Mouse (Mus musculus) embryo, embryonic 11 days (tissue): Measurements from ENCODE around the gene Stt3b.
"Not testable (repeated sequence)": the region's sequence is repeated elsewhere in the genome, so short reads cannot be mapped to it uniquely, and the experiment has no call there.

Source experiments
- DNase-seq: peaks from one replicate; pipeline ENCODE4 v3.0.0-alpha.2; 2015

Gene Stt3b

DNA sequence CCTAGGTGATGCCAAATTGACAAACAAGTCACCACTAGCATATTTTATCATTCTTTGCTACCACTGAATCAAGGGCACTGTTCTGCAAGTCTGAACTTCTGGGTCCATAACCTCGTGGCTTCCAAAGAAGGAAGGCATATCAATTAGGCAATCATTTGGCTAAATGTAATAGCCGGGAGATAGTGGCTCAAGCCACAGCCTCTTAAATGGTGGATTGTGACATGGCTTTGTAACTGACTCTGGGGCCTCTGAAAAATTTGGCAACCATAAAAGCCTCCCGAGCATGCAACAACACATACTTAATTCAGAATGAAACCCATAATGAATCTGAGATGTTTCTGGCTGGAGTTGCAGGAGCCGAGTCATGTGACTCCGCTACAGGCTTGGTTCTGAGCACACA is 6.8 kb upstream of the Stt3b start:
- DNase-seq: no peak

- peak; percentile 81 for DNase-seq
Measured at GRCm38 (mm10) chr9:115314556-115314955, 4.3 kb upstream of the Stt3b start.

GRCm38 (mm10) chr9:115313830-115314229 is 3.6 kb upstream of the Stt3b start:
- DNase-seq: no peak

- DNase-seq: peak; percentile 63
Measured at GRCm38 (mm10) chr9:115311223-115311520, 951 bp upstream of the Stt3b start.

DNA sequence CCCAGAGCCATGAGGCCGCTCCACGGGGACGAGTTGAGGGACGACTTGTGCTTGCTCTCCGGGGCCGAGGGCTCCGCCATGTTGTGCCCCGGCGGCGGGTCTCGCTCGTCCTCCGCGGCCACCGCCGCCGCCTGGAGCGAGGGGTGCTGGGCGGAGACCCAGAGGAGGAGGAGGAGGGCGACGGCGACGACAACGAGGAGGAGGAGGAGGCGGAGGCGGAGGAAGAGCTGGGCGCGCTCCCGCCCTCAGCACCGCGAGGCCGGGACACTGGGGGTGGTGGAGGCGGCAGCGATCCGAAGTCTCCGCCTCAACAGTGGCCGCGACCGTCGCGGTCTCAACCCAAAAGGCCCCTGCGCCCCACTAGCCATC is 260 bp downstream of the Stt3b start:
- no peak for DNase-seq

DNA sequence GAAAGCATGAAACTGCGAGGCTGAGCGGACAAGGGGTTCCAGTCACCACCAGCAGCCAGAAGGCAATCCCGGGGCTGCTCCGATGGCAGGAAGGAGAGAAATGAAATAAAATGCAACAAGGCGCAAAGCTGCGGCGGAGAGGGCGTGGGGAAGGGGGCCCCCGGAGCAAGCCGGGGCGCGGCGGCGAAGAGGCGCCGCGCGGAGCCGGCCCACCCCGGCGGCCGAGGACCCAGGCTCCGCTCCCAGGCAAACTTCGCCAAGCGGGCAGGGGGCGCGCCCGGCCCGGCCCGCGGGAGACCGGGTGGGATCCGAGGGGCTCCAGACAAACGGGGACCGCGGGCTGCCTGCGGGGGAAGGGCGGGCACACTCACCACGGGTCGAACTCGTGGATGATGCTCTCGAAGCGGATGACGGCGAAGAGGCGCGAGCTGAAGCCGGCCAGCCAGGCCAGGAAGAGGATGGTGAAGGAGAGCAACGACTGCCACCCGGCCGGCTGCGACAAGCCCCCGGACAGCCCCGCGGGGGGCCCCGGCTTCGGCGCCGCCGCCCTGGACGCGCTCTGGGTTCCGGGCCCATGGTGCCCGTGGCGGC is 745 bp downstream of the Stt3b start:
- DNase-seq: peak; percentile 56

DNA sequence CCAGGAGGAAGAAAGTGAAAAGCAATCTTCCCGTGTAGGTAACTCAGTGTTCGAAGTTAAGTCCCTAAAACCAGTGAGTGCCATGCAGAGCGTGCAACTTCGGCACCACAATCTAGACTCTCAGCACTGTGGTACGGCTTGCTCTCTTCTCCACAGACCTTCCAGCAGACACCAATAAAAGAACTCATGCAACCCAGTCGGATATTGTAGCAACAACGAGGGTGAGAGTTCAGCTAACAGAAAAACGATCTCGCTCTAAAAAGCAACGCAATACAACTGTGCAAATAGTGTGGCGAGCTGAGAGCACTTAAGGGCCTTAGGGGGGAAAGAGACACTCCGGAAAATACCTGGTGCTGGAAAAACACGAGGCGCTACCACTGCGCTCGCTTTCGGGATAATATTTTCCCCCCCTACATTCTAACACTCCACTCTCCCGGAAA is 1.3 kb downstream of the Stt3b start:
- peak; percentile 52 for DNase-seq

DNA sequence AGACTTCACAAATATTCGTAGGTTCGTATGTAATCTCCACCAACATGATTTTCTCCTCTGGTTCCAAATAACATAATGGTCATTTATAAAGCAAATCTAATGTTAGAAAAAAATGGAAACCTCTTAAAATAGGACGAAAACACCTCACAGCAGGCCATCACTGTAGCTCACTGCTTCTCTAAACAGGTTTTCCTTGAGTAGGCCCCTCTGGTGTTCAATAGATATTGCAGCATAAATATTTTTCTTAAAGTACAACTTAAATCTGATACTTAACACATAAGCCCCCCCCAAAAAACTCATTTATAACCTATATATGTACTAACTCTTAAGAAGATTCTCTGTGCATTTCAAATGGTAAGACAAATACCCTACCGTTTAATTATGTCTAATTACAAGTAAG is 1.8 kb downstream of the Stt3b start:
- peak; percentile 30 for DNase-seq

- peak; percentile 40 for DNase-seq
Measured at GRCm38 (mm10) chr9:115306202-115306601, 4.0 kb downstream of the Stt3b start.

DNA sequence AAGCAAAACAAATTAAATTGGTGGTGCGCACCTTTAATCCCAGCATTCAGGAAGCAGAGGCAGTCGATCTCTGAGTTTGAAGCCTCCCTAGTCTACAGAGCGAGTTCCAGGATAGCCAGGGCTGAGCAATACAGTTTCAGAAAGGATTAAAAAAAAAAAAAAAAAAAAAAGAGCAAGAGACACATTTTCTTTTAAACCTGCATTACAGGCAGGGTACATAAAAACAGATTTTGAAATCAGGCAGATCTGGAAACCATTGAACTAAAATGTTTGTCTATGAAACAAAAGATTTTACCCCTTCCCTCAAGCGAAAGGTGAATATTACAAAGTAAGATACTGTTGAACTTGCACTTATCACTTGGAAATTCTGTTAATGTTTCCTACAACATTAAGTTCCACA is 6.1 kb downstream of the Stt3b start:
- DNase-seq: no peak

DNA sequence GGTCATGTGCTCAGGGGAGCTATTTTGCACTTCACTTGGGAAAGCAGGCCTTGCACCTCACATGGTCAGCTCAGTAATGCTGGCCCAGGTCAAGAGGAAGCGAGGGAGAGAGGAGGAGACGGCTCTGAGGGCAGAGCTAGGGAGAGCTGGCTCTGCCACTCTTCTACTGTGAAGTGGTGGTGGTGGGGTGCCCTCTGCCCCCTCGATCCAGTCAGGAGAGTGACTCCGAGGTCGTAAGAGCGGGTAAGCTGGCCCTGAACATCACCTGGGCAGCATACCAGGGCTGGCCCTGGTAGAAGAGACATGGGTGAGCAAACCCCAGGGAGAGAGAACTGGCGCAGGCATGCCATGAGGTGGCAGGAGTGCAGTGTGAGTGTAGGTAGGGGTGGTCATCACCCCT is 8.6 kb downstream of the Stt3b start:
- DNase-seq: no peak

DNA sequence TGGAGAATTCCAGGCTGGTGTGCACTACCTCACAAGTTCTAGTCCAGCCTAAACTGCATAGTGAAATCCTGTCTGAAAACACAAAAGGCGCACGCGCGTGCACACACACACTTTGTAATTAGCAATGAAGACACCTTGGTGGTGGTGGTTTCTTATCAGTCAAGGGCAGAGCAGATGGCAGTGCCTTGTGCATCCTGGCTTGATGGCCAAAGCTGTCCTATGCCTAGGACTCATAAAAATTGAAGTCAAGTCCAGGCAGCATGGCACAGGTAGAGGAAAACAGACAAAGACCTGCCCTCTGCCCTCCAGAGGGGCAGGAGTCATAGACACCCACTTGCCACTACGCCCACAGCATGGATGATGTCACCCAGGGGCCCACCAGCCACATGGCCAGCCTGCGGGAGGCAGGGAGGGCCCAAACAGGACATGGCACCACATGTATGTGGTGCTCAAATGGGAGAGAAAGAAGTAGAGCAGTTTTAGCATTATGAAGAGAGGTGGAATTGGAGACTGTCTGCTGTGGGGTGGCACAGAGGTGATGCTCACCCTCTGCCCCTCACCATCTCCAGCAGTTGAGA is 9.1 kb downstream of the Stt3b start:
- no peak for DNase-seq

DNA sequence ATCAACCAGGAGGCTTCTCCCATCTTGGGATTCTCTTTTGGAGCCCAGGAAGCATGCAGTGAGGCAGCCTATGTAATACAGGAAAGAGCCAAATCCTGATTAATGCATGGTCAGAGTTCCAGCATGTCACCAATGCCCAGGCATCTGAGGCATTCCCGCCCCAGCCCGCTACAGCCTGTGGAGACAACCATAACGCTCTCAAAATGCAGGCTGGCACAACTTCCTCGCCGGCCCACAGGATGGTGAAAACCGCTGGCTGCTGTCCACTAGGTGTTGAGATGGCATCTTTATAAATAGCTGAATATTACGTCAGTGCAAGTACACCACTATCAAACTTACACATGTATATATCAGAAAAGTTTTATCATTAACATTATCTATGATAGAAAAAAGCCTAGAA is 13.5 kb downstream of the Stt3b start:
- DNase-seq: no peak

GRCm38 (mm10) chr9:115293920-115294594 is 16.2 kb downstream of the Stt3b start:
- DNase-seq: no peak

- DNase-seq: no peak
Measured at GRCm38 (mm10) chr9:115287774-115288434, 22.3 kb downstream of the Stt3b start.

- DNase-seq: no peak
Measured at GRCm38 (mm10) chr9:115284385-115284784, 25.8 kb downstream of the Stt3b start.

DNA sequence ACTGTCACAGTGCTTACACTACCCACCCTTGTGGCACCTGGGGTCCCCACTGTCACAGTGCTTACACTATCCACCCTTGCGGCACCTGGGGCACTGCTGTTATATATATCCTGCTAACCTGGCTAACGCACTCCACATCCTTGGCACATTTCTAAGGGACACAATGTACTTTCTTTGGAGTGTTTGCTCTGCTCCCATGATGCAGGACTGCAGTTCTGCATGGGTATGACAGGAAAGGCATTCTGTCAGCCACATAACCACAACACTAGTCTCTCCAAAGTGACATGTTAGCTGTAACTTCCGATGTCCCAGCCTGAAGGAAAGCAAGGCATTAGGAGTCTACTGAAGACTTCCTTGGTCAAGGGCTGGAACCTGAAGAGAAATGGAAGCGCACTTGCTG is 26.8 kb downstream of the Stt3b start:
- no peak for DNase-seq

DNA sequence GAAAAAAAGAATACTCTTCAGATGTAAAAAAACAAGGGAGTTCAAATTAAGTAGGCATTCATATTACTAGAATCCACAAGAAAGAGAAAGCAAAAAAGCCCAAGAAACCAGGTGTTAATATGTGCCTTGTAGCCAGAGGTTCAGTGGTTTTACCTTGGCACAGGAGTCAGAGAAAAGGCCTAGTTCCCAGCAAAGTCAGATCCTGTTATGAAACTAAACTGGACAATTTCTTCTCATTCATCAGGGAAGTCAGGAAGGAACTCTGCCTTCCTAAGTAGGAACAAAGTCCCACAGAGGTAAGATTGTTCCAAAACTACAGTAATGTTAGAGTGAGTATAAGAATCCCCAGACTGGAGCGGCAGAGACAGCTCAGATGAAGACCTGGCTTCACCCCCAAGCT is 31.6 kb downstream of the Stt3b start:
- DNase-seq: no peak

GRCm38 (mm10) chr9:115274806-115275205 is 35.4 kb downstream of the Stt3b start:
- DNase-seq: no peak

- DNase-seq: no peak
Measured at GRCm38 (mm10) chr9:115273095-115273649, 37.0 kb downstream of the Stt3b start.

GRCm38 (mm10) chr9:115272451-115272850 is 37.8 kb downstream of the Stt3b start:
- not testable (repeated sequence) for DNase-seq

DNA sequence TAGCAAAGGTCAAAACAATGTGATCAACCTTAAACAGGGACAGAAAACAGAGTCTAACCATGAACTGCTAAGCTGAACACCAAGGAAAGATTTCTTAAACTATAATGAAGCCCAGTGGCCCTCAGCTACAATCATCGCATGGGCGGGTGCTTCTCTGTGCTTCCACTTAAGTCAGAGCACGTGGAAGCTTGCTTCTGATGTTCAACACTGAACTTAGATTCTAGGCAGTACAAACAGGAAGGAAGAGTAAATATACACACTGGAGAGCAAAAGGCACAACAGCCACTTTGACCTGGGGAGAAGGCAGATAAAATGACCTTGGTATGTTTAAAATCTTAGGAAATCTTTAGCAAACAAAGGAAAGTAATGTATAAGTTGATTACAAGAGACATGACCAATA is 38.7 kb downstream of the Stt3b start:
- DNase-seq: no peak

GRCm38 (mm10) chr9:115261896-115262295 is 48.3 kb downstream of the Stt3b start:
- no peak for DNase-seq

DNA sequence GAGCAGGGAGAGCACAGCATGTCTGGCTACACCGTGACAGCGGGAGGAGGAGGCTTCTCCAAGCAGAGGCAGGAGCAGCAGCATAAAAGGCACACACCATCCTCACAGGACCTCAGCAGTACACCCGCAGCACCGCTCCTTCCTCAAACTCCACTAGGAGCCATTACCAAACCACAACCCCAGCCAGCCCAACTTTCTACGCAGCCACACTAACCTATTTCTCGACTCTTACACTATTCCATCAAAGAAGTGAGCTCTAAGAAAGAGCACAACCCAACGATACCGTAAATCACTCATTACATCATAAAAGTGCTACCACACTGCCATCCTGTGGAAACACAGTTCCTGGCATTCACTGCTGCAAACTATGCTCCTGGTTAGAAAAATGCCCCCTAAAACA is 48.8 kb downstream of the Stt3b start:
- peak; percentile 22 for DNase-seq
